Mouse (Mus musculus): ENCODE results near the gene Ktn1. TPM values are rescaled to one million over a fixed set of nuclear protein-coding genes. Genes with fewer than 3 reads are reported as not detected.

The Ktn1 gene
- polyA plus RNA-seq, 1 experiment = 77.8 TPM

- 89% methylated on average over 2 of the region's 2 CpGs for WGBS
- no peak for TF ChIP-seq CTCF (IDR thresholded peaks at IDR 0.05; ENCODE audit: insufficient read depth, low read depth, low read length)
- no peak for TF ChIP-seq POLR2A (IDR thresholded peaks at IDR 0.05; ENCODE audit: insufficient read depth, low read depth, low read length)
- Histone ChIP-seq H3K4me3 (ENCODE audit: insufficient read depth, low read depth, low read length) (no peak overlapping the region), H3K27ac (ENCODE audit: insufficient read depth, low read depth, low read length) (no peak overlapping the region), H3K4me1 (ENCODE audit: control insufficient read depth, insufficient read depth, low read length) (peaks cover 5% of the 10 kb centered on the region)
These were observed 92.8 kb downstream of the Ktn1 start for GRCm38 (mm10) chr14:47741046-47741445.

GRCm38 (mm10) chr14:47742674-47743073 is 94.4 kb downstream of the Ktn1 start:
- no peak overlapping the region for H3K27ac ChIP-seq (ENCODE audit: insufficient read depth, low read depth, low read length)
- no peak overlapping the region for H3K4me3 ChIP-seq (ENCODE audit: insufficient read depth, low read depth, low read length)
- WGBS = 88% methylated on average over 7 of the region's 7 CpGs
- peaks cover 9% of the 10 kb centered on the region for H3K4me1 ChIP-seq (ENCODE audit: control insufficient read depth, insufficient read depth, low read length)
- TF ChIP-seq CTCF (IDR thresholded peaks at IDR 0.05; ENCODE audit: insufficient read depth, low read depth, low read length) (no peak), POLR2A (IDR thresholded peaks at IDR 0.05; ENCODE audit: insufficient read depth, low read depth, low read length) (no peak)

- Histone ChIP-seq H3K27ac (ENCODE audit: insufficient read depth, low read depth, low read length) (peak overlapping the region; percentile 14; the same call in 1 of the 2 replicates), H3K4me3 (ENCODE audit: insufficient read depth, low read depth, low read length) (no peak overlapping the region)
- TF ChIP-seq POLR2A (IDR thresholded peaks at IDR 0.05; ENCODE audit: insufficient read depth, low read depth, low read length) (no peak), CTCF (IDR thresholded peaks at IDR 0.05; ENCODE audit: insufficient read depth, low read depth, low read length) (no peak)
These were observed 96.8 kb downstream of the Ktn1 start for GRCm38 (mm10) chr14:47745086-47745485.

GRCm38 (mm10) chr14:47747536-47747935 is 99.3 kb downstream of the Ktn1 start:
- Histone ChIP-seq H3K4me1 (ENCODE audit: control insufficient read depth, insufficient read depth, low read length) (peaks cover 15% of the 10 kb centered on the region), H3K4me3 (ENCODE audit: insufficient read depth, low read depth, low read length) (no peak overlapping the region), H3K27ac (ENCODE audit: insufficient read depth, low read depth, low read length) (0 out of 2 replicates have a peak overlapping the region, but pooled peaks have one; percentile 37)
- 18% methylated on average over 9 of the region's 9 CpGs for WGBS
- TF ChIP-seq POLR2A (IDR thresholded peaks at IDR 0.05; ENCODE audit: insufficient read depth, low read depth, low read length) (no peak), CTCF (IDR thresholded peaks at IDR 0.05; ENCODE audit: insufficient read depth, low read depth, low read length) (no peak)

More at GRCm38 (mm10) chr14:47745086-47745485, 96.8 kb downstream of the Ktn1 start:
- H3K4me1 ChIP-seq (ENCODE audit: control insufficient read depth, insufficient read depth, low read length) = peaks cover 15% of the 10 kb centered on the region
- WGBS = 54% methylated on average over 4 of the region's 4 CpGs

GRCm38 (mm10) chr14:47748714-47749113 is 100.5 kb downstream of the Ktn1 start:
- Histone ChIP-seq H3K4me1 (ENCODE audit: control insufficient read depth, insufficient read depth, low read length) (peaks cover 15% of the 10 kb centered on the region), H3K4me3 (ENCODE audit: insufficient read depth, low read depth, low read length) (no peak overlapping the region), H3K27ac (ENCODE audit: insufficient read depth, low read depth, low read length) (no peak overlapping the region)
- 85% methylated on average over 3 of the region's 3 CpGs for WGBS
- TF ChIP-seq POLR2A (IDR thresholded peaks at IDR 0.05; ENCODE audit: insufficient read depth, low read depth, low read length) (no peak), CTCF (IDR thresholded peaks at IDR 0.05; ENCODE audit: insufficient read depth, low read depth, low read length) (no peak)

GRCm38 (mm10) chr14:47751422-47752205 is 103.4 kb downstream of the Ktn1 start:
- no peak overlapping the region for H3K4me3 ChIP-seq (ENCODE audit: insufficient read depth, low read depth, low read length)
- no peak overlapping the region for H3K27ac ChIP-seq (ENCODE audit: insufficient read depth, low read depth, low read length)
- peaks cover 10% of the 10 kb centered on the region for H3K4me1 ChIP-seq (ENCODE audit: control insufficient read depth, insufficient read depth, low read length)
- WGBS = 38% methylated on average over 8 of the region's 8 CpGs
- TF ChIP-seq POLR2A (IDR thresholded peaks at IDR 0.05; ENCODE audit: insufficient read depth, low read depth, low read length) (no peak), CTCF (IDR thresholded peaks at IDR 0.05; ENCODE audit: insufficient read depth, low read depth, low read length) (no peak)

- Histone ChIP-seq H3K4me1 (ENCODE audit: control insufficient read depth, insufficient read depth, low read length) (no peaks in the 10 kb centered on the region), H3K27ac (ENCODE audit: insufficient read depth, low read depth, low read length) (no peak overlapping the region), H3K4me3 (ENCODE audit: insufficient read depth, low read depth, low read length) (no peak overlapping the region)
- TF ChIP-seq CTCF (IDR thresholded peaks at IDR 0.05; ENCODE audit: insufficient read depth, low read depth, low read length) (no peak), POLR2A (IDR thresholded peaks at IDR 0.05; ENCODE audit: insufficient read depth, low read depth, low read length) (no peak)
- 85% methylated on average over 3 of the region's 3 CpGs for WGBS
These were observed 105.3 kb downstream of the Ktn1 start for GRCm38 (mm10) chr14:47753561-47753960.

- TF ChIP-seq CTCF (IDR thresholded peaks at IDR 0.05; ENCODE audit: insufficient read depth, low read depth, low read length) = no peak
- no peak for TF ChIP-seq POLR2A (IDR thresholded peaks at IDR 0.05; ENCODE audit: insufficient read depth, low read depth, low read length)
- Histone ChIP-seq H3K4me3 (ENCODE audit: insufficient read depth, low read depth, low read length) (no peak overlapping the region), H3K27ac (ENCODE audit: insufficient read depth, low read depth, low read length) (no peak overlapping the region), H3K4me1 (ENCODE audit: control insufficient read depth, insufficient read depth, low read length) (no peaks in the 10 kb centered on the region)
- WGBS = 87% methylated on average over 4 of the region's 4 CpGs
These were observed 106.1 kb downstream of the Ktn1 start for GRCm38 (mm10) chr14:47754253-47754897.

GRCm38 (mm10) chr14:47756411-47757065 is 108.3 kb downstream of the Ktn1 start:
- 77% methylated on average over 9 of the region's 9 CpGs for WGBS
- Histone ChIP-seq H3K27ac (ENCODE audit: insufficient read depth, low read depth, low read length) (no peak overlapping the region), H3K4me1 (ENCODE audit: control insufficient read depth, insufficient read depth, low read length) (no peaks in the 10 kb centered on the region), H3K4me3 (ENCODE audit: insufficient read depth, low read depth, low read length) (no peak overlapping the region)
- no peak for TF ChIP-seq CTCF (IDR thresholded peaks at IDR 0.05; ENCODE audit: insufficient read depth, low read depth, low read length)
- TF ChIP-seq POLR2A (IDR thresholded peaks at IDR 0.05; ENCODE audit: insufficient read depth, low read depth, low read length) = no peak
